In genomic region chr11:32216851-32217250, GRCm38 (mm10) we compare ENCODE assay signal across 8 mouse cellular contexts. TPM values are rescaled to one million over a fixed set of nuclear protein-coding genes. Genes with fewer than 3 reads are reported as not detected.
A peak's percentile ranks its signal among the peaks of the same experiment; 100 is the strongest.
DNase-seq lines count a peak whose midpoint lies in the region; ATAC-seq lines count a peak whose summit lies in the region.

No protein-coding gene starts in this region.

- peak overlapping the region; percentile 54 for H3K9ac ChIP-seq in liver, embryonic 12.5 days
- no peak overlapping the region; the same call in 1 of the 2 replicates for H3K9ac ChIP-seq in neural tube, embryonic 11.5 days (ENCODE audit: low read length)

- no peak overlapping the region for H3K4me3 ChIP-seq in liver, embryonic 12.5 days
- no peak overlapping the region for H3K4me3 ChIP-seq in neural tube, embryonic 11.5 days (ENCODE audit: low read depth, low read length)

- peaks cover 40% of the 10 kb centered on the region for H3K4me1 ChIP-seq in liver, embryonic 12.5 days
- H3K4me1 ChIP-seq in neural tube, embryonic 11.5 days (ENCODE audit: control insufficient read depth, insufficient read depth, low read length) = 0 out of 2 replicates have a peak, but pooled peaks cover 6% of the 10 kb centered on the region

- peak; percentile 78 for DNase-seq in right cerebral cortex, postnatal 14 days
- DNase-seq in right cerebral cortex, adult 18-20 months = no peak
- peak; percentile 60 for DNase-seq in adrenal gland, adult 2 months
- peak; percentile 88 for DNase-seq in embryo, embryonic 10.5 days (ENCODE audit: low spot score)
- DNase-seq in heart, postnatal 4 days = peak; percentile 79
- peak; percentile 80 for DNase-seq in neural tube, embryonic 11.5 days (ENCODE audit: low spot score)
- DNase-seq in thymus, postnatal 36 days = peak; percentile 55 to 65

- H3K36me3 ChIP-seq in liver, embryonic 12.5 days = peaks cover 36% of the 10 kb centered on the region
- H3K36me3 ChIP-seq in neural tube, embryonic 11.5 days (ENCODE audit: control insufficient read depth, insufficient read depth, low read length) = no peaks in the 10 kb centered on the region

- H3K27me3 ChIP-seq in liver, embryonic 12.5 days (replicated peaks) = peaks cover 42% of the 10 kb centered on the region
- H3K27me3 ChIP-seq in neural tube, embryonic 11.5 days (ENCODE audit: control insufficient read depth, insufficient read depth, low read length) = no peaks in the 10 kb centered on the region

- H3K27ac ChIP-seq in liver, embryonic 12.5 days = peak overlapping the region; percentile 46; the same call in 1 of the 2 replicates
- no peak overlapping the region for H3K27ac ChIP-seq in neural tube, embryonic 11.5 days (ENCODE audit: low read depth, low read length)

- 0 out of 2 replicates have a peak overlapping the region, but pooled peaks have one; percentile 3 for H3K4me2 ChIP-seq in liver, embryonic 12.5 days
- H3K4me2 ChIP-seq in neural tube, embryonic 11.5 days (ENCODE audit: low read depth) = no peak overlapping the region

- 0 out of 2 replicates have a peak, but pooled peaks have one; percentile 16 for ATAC-seq in liver, embryonic 12.5 days
- no peak; the same call in 1 of the 2 replicates for ATAC-seq in neural tube, embryonic 11.5 days (ENCODE audit: insufficient read depth, low FRiP score, low TSS enrichment)

- 23% methylated on average over 8 of the region's 8 CpGs for WGBS in liver, embryonic 12.5 days (ENCODE audit: insufficient replicate concordance)
- WGBS in neural tube, embryonic 11.5 days = 23% methylated on average over 8 of the region's 8 CpGs

- no peaks in the 10 kb centered on the region for H3K9me3 ChIP-seq in liver, embryonic 12.5 days (replicated peaks)
- H3K9me3 ChIP-seq in neural tube, embryonic 11.5 days (ENCODE audit: control insufficient read depth, low read length) = no peaks in the 10 kb centered on the region

RNA-seq across cellular contexts. Expression of gene Rhbdf1, which starts 5.2 kb away (rescaled TPM):
- total RNA-seq in adrenal gland, adult 2 months (2021) = 10 to 100 TPM; 28.0 to 28.6 TPM
- 137 and 151 TPM in 2 replicates for polyA plus RNA-seq in adrenal gland, adult 2 months (2012; rRNA removed)
- 10 to 100 TPM; 31.9 to 33.0 TPM for total RNA-seq in heart, postnatal 4 days (2021)
- polyA plus RNA-seq in liver, embryonic 12.5 days (2016; fragmentation: Nextera tagmentation; extraction: Ambion mirVana) = 12.0 and 14.1 TPM in 2 replicates
- polyA plus RNA-seq in neural tube, embryonic 11.5 days (2014; fragmentation: Nextera tagmentation; extraction: Ambion mirVana) = 24.6 and 24.7 TPM in 2 replicates

RNA-seq across cellular contexts. Expression of gene Mpg, which starts 9.5 kb away (rescaled TPM):
- 10 to 100 TPM; 17.1 to 19.6 TPM for total RNA-seq in adrenal gland, adult 2 months (2021)
- 17.1 and 21.1 TPM in 2 replicates for polyA plus RNA-seq in adrenal gland, adult 2 months (2012; rRNA removed)
- total RNA-seq in heart, postnatal 4 days (2021) = 10 to 100 TPM; 10.4 to 11.3 TPM
- 25.7 and 27.2 TPM in 2 replicates for polyA plus RNA-seq in liver, embryonic 12.5 days (2016; fragmentation: Nextera tagmentation; extraction: Ambion mirVana)
- 29.4 and 31.2 TPM in 2 replicates for polyA plus RNA-seq in neural tube, embryonic 11.5 days (2014; fragmentation: Nextera tagmentation; extraction: Ambion mirVana)

RNA-seq across cellular contexts. Expression of gene Snrnp25, which starts 11.6 kb away (rescaled TPM):
- total RNA-seq in adrenal gland, adult 2 months (2021) = 10 to 100 TPM in 1 of 2 experiments, 1 to 10 TPM in 1; 9.8 to 15.5 TPM
- 7.2 and 7.8 TPM in 2 replicates for polyA plus RNA-seq in adrenal gland, adult 2 months (2012; rRNA removed)
- total RNA-seq in heart, postnatal 4 days (2021) = 10 to 100 TPM; 14.4 to 15.6 TPM
- polyA plus RNA-seq in liver, embryonic 12.5 days (2016; fragmentation: Nextera tagmentation; extraction: Ambion mirVana) = 103 TPM in 2 replicates
- polyA plus RNA-seq in neural tube, embryonic 11.5 days (2014; fragmentation: Nextera tagmentation; extraction: Ambion mirVana) = 73.4 and 80.3 TPM in 2 replicates

RNA-seq across cellular contexts. Expression of gene Il9r, which starts 16.8 kb away (rescaled TPM):
- under 1 TPM; 0.26 to 0.31 TPM for total RNA-seq in adrenal gland, adult 2 months (2021)
- 0.69 TPM in 1 of 2 replicates, not detected in the other for polyA plus RNA-seq in adrenal gland, adult 2 months (2012; rRNA removed)
- under 1 TPM; 0.20 to 0.21 TPM for total RNA-seq in heart, postnatal 4 days (2021)
- polyA plus RNA-seq in liver, embryonic 12.5 days (2016; fragmentation: Nextera tagmentation; extraction: Ambion mirVana) = 0.22 and 0.30 TPM in 2 replicates
- 0.07 TPM in 1 of 2 replicates, not detected in the other for polyA plus RNA-seq in neural tube, embryonic 11.5 days (2014; fragmentation: Nextera tagmentation; extraction: Ambion mirVana)

RNA-seq across cellular contexts. Expression of gene Nprl3, which starts 50.7 kb away (rescaled TPM):
- 10 to 100 TPM; 58.6 to 68.2 TPM for total RNA-seq in adrenal gland, adult 2 months (2021)
- 176 and 201 TPM in 2 replicates for polyA plus RNA-seq in adrenal gland, adult 2 months (2012; rRNA removed)
- total RNA-seq in heart, postnatal 4 days (2021) = 10 to 100 TPM; 27.1 to 32.1 TPM
- polyA plus RNA-seq in liver, embryonic 12.5 days (2016; fragmentation: Nextera tagmentation; extraction: Ambion mirVana) = 34.6 and 39.1 TPM in 2 replicates
- 29.0 and 33.0 TPM in 2 replicates for polyA plus RNA-seq in neural tube, embryonic 11.5 days (2014; fragmentation: Nextera tagmentation; extraction: Ambion mirVana)
